Mouse (Mus musculus): ENCODE results near the gene Yif1b.

DNA sequence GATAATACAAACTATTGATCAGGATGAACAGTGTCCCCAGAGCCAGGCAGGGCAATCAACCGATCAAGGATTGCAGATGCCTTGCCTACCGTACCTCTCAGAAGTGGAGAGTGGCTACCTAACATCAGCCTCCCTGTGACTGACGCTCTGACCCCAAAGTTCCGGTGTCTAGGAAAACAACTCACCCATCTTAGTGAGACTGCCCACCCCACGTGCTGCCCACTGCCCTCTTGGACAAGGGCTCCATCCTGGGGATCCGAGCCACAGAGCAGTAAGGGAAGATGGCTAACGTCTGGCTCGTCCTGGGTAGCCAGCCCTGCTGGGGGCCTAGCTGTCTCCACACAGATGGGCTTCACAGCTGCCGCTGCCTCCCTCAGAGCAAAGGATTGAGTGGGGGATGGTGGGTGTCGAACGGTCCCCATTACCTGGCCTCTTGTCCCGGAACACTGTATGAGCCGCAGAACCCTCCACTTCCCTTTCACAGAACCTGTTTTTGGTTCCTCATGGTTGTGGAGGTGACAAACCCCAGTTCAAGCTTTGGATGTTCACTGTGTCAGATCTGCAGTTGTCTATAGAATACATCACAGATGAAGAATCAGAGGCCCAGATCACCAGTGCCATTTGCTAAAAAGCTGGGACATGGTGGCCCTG lies 56.1 kb downstream of the Yif1b start:
- no peak for TF ChIP-seq CHD1 (IDR thresholded peaks at IDR 0.05; ENCODE audit: low read depth, low read length)
- no peak for TF ChIP-seq MAX (IDR thresholded peaks at IDR 0.05; ENCODE audit: low read length)
- no peak for TF ChIP-seq POLR2A (IDR thresholded peaks at IDR 0.05; ENCODE audit: control insufficient read depth in 1 of 2, insufficient read depth in 1 of 2, low read depth in 1 of 2, low read length in 2 of 2, poor library complexity in 1 of 2)
- TF ChIP-seq CTCF (IDR thresholded peaks at IDR 0.05 in 2 of 3, conservative IDR thresholded peaks at IDR 0.05 in 1 of 3; ENCODE audit: control insufficient read depth in 1 of 3, insufficient read depth in 1 of 3, low read depth in 2 of 3, low read length in 3 of 3, poor library complexity in 1 of 3, severe bottlenecking in 1 of 3) = no peak
- TF ChIP-seq ELF1 (IDR thresholded peaks at IDR 0.05; ENCODE audit: low read depth, low read length) = no peak
